Mouse (Mus musculus) heart, embryonic 14.5 days (tissue): ENCODE measurements at regions not wholly inside any gene's neighbourhood (a gene's known extent, or its start where the extent isn't known, plus 50 kb on each side); places are given as distances from the start of the nearest gene placed in this dataset.

Source experiments
- ATAC-seq: fragments of 200-750 bp; cut with Nextera tagmentation; 2 replicates; pipeline ENCODE4 v1.8.0; 2017; ENCODE audit warnings: low read depth, moderate TSS enrichment; ENCODE audit not compliant: insufficient number of reproducible peaks, insufficient read depth, low FRiP score
- H3K27ac ChIP-seq, 2 experiments: fragments of 200-500 bp in 1 of 2; fragments of 300-500 bp in 1 of 2; sonication (generic) in 1 of 2; replicated peaks in 1 of 2; 2 replicates each; pipeline ENCODE4 v1.5.1; 2012 to 2014; ENCODE audit warnings: low read depth in 2 of 2, low read length in 2 of 2, control low read depth in 1 of 2, mild to moderate bottlenecking in 1 of 2, mixed read lengths in 1 of 2; ENCODE audit not compliant: control insufficient read depth in 1 of 2, insufficient read depth in 1 of 2
- H3K27me3 ChIP-seq: fragments of 300-500 bp; sonication (generic); 2 replicates; pipeline ENCODE4 v1.6.1; 2014; ENCODE audit warnings: mild to moderate bottlenecking, low read length, control low read depth; ENCODE audit not compliant: control insufficient read depth, insufficient read depth
- H3K36me3 ChIP-seq: fragments of 300-500 bp; sonication (generic); 2 replicates; pipeline ENCODE4 v1.6.1; 2014; ENCODE audit warnings: mild to moderate bottlenecking, control low read depth, low read length, mixed read lengths; ENCODE audit not compliant: control insufficient read depth, insufficient read depth
- H3K4me1 ChIP-seq, 2 experiments: fragments of 200-500 bp in 1 of 2; fragments of 300-500 bp in 1 of 2; sonication (generic) in 1 of 2; 2 replicates each; pipeline ENCODE4 v1.6.1; 2012 to 2014; ENCODE audit warnings: low read length in 2 of 2, control low read depth in 1 of 2, mixed read lengths in 1 of 2; ENCODE audit not compliant: control insufficient read depth in 2 of 2, insufficient read depth in 2 of 2
- H3K4me2 ChIP-seq: fragments of 300-500 bp; sonication (generic); 2 replicates; pipeline ENCODE4 v1.6.1; 2014; ENCODE audit warnings: mild to moderate bottlenecking, low read length
- H3K4me3 ChIP-seq, 2 experiments: fragments of 200-500 bp in 1 of 2; fragments of 300-500 bp in 1 of 2; sonication (generic) in 1 of 2; 2 replicates each; pipeline ENCODE4 v1.5.1; 2012 to 2014; ENCODE audit warnings: low read length in 2 of 2, mild to moderate bottlenecking in 2 of 2, control low read depth in 1 of 2, low read depth in 1 of 2, moderate library complexity in 1 of 2; ENCODE audit not compliant: control insufficient read depth in 1 of 2, insufficient read depth in 1 of 2
- H3K9ac ChIP-seq: fragments of 300-500 bp; sonication (generic); 2 replicates; pipeline ENCODE4 v1.6.1; 2014; ENCODE audit warnings: mild to moderate bottlenecking, low read length
- H3K9me3 ChIP-seq: fragments of 300-500 bp; sonication (generic); 2 replicates; pipeline ENCODE4 v1.6.1; 2016; ENCODE audit warnings: low read length, control low read depth; ENCODE audit not compliant: control insufficient read depth
- WGBS: fragments of 180-500 bp; shearing (Covaris S2); extraction: QIAGEN DNeasy Blood & Tissue Kit; methylation state at CpG from one replicate; pipeline ENCODE4 v1.1.7; 2014; 5-methylcytosine and 5-hydroxymethylcytosine counted together

DNA sequence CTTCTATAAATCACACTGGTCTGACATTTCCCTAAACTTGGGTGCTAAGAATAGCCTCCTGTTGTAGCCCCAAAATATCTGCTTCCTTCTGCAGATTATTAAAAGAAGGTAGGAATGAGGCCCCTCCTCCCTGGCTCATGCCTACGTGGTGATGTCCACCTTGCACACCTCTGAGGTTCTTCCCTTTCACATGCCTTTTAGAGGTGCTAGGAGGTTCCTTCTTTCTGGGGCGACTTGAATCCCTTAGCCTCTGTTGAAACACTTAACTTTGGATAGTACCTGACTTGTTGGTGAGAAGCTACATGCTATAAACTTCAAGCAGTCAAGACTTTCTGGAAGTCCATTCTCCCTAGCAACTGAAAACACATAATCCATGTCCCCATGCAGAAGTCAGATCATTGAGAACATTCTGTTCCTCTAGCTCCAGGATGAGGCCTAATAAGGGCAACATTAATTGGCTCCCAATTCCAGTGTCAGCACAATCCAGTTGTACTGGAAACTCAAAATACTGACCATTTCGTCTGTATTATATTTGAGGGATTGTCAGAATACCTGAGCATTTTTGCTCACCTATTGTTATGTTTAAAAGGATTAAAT is 313.5 kb downstream of the Epha4 start:
- Histone ChIP-seq H3K4me2 (no peak overlapping the region), H3K27me3 (no peaks in the 10 kb centered on the region), H3K27ac (no peak overlapping the region), H3K4me1 (no peaks in the 10 kb centered on the region), H3K36me3 (no peaks in the 10 kb centered on the region), H3K9me3 (no peaks in the 10 kb centered on the region), H3K9ac (no peak overlapping the region), H3K4me3 (no peak overlapping the region)
- no peak for ATAC-seq
- 63% methylated on average over 3 of the region's 3 CpGs for WGBS

DNA sequence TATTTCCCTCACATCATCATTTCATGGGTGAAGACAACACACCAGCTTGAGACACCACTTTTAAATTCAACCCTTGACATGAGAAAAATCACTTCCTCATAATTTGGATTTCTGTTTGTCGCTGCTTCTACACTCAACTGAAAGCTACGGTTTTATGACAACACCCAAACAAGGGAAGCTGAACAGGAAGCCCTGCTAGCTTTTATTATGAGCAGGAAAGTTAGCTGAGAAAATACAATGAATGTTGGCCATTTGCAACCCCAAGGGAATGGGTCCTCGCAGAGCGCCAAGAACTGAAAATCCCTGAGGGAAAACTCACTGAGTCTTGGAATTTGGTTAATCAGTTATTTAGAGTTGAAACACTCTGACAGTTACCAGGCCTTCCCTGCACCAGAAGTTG is 311.9 kb downstream of the Epha4 start:
- no peak overlapping the region for H3K4me2 ChIP-seq
- no peak overlapping the region for H3K27ac ChIP-seq
- no peaks in the 10 kb centered on the region for H3K36me3 ChIP-seq
- H3K27me3 ChIP-seq, result no peaks in the 10 kb centered on the region
- ATAC-seq, result no peak
- H3K4me3 ChIP-seq, result no peak overlapping the region
- no peak overlapping the region for H3K9ac ChIP-seq
- no peaks in the 10 kb centered on the region for H3K9me3 ChIP-seq
- no peaks in the 10 kb centered on the region for H3K4me1 ChIP-seq
- 65% methylated on average over 4 of the region's 4 CpGs for WGBS

DNA sequence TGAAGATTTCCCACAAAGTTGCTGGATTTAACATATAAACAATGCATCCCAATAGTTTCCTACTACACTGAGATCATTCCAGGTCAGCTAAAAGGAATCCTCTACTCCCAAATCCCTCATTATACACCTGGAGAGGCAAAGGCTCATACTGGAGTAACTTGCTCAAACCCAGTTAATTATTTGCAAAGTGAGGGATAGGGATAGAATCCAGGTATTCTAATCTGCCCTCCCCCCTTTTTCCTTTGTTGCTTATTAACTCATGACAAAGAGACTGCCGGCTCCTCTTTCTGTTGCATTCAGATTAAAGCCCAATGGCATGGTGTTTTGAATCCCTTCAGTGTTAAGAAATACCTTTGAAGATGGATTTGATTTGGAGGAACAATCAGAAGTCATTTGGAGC is 308.4 kb downstream of the Epha4 start:
- ATAC-seq, result no peak
- Histone ChIP-seq H3K36me3 (no peaks in the 10 kb centered on the region), H3K4me3 (no peak overlapping the region), H3K27me3 (no peaks in the 10 kb centered on the region), H3K4me2 (no peak overlapping the region), H3K9ac (no peak overlapping the region), H3K27ac (no peak overlapping the region), H3K4me1 (no peaks in the 10 kb centered on the region), H3K9me3 (no peaks in the 10 kb centered on the region)
- 85% methylated on average over 1 of the region's 1 CpGs for WGBS

DNA sequence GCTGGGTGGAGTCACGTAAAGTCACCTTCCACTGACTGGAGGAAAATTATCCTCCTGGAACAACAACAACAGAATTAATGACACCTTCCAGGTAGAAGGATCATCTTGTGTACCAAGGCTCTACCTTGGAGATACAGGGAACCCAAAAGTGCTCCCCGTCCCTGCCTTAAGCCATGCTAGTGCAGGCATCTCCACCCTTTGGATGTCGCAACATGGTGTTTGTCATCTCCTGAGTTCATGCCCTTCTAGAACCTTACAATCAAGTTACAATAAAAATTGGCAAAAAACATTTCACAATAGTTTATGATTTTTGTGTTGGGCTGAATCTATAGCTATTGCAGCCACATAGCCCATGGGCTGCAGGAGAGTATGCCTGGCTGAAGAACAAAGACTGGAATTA is 305.5 kb downstream of the Epha4 start:
- Histone ChIP-seq H3K4me1 (peaks cover 4 to 5% of the 10 kb centered on the region in 2 experiments; a peak in 3 of 4 replicates), H3K4me2 (no peak overlapping the region), H3K4me3 (no peak overlapping the region), H3K9me3 (no peaks in the 10 kb centered on the region), H3K36me3 (no peaks in the 10 kb centered on the region), H3K9ac (no peak overlapping the region), H3K27ac (no peak overlapping the region), H3K27me3 (no peaks in the 10 kb centered on the region)
- no peak for ATAC-seq
- WGBS, result 85% methylated on average over 3 of the region's 3 CpGs

DNA sequence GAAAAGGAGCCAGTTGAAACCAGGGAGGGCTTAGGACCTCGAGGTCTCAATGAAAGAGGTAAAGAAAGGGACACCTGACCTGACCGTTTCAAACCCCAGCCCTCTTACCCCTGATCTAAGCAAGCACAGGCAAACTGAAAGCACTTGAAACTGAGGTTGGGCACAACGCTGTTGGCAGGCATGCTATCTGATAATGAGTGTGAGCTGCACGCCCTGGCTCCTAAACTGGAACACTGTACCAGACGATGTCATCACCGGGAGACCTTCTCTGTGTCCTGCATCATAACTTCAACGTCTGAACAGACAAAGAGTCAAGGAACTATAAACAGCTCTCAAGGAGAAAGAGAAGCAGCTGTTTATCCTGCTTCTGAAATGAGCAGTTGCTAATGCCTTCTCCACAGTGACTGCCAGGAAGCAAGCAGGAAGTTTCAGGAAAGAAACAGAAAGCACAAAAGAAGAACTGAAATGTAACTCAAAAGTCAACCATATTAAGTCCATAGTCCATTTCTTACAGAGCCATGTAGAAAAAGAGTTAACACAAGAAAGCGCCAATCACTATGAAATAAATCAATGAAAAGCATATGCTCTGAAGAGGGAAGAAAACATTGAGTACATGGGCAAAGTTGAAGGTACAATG is 301.3 kb downstream of the Epha4 start:
- Histone ChIP-seq H3K4me3 (peak overlapping the region; percentile 2 to 10; a peak in 3 of 4 replicates), H3K36me3 (no peaks in the 10 kb centered on the region), H3K9ac (peak overlapping the region; percentile 18; the same call in 1 of the 2 replicates), H3K9me3 (no peaks in the 10 kb centered on the region), H3K4me2 (peak overlapping the region; percentile 54), H3K4me1 (peaks cover 4 to 5% of the 10 kb centered on the region in 2 experiments; a peak in 3 of 4 replicates), H3K27me3 (no peaks in the 10 kb centered on the region), H3K27ac (peak overlapping the region; percentile 25 to 65; a peak in 3 of 4 replicates)
- 0 out of 2 replicates have a peak, but pooled peaks have one; percentile 35 for ATAC-seq
- 18% methylated on average over 8 of the region's 8 CpGs for WGBS

DNA sequence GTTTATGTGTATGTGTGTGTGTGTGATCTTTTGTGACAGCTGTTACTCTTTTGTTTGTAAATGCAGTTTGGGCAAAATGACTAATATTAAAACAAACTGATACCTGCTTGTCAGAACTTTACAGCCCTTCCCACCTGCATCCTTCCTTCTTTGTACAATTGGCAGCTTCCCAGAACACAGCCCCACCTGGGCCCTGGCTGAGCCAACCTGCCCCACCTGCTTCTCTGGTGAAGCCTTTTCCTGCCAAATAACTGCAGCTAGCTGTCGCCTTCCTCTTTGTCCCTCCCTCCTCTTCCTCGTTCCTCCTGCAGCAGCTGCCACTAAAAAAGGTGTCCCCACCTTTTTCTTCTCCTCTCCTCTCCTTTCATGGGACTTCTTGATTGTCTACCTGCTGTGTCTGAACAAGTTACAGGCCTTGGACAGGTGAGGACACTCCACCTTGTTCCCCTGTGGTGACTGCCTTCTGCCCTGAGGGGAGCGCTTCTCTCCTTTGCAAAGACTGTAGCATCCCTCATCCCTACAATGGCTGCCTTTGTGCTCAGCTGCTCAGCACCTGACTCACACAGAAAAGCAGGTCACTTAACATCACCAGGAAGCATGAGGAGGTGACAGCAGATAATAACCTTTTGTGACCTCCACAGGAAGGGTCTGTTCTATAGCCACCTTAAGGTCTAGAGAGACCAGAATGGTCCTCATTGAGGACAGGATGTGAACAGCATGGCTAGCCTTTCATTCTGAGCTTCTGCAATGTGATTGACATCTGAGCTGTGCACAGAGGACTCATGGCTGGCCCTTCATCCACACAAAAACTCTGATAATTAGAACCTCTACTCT is 295.2 kb downstream of the Epha4 start:
- H3K9ac ChIP-seq, result no peak overlapping the region
- no peaks in the 10 kb centered on the region for H3K4me1 ChIP-seq
- H3K4me2 ChIP-seq, result no peak overlapping the region
- H3K27ac ChIP-seq, result no peak overlapping the region
- WGBS, result 68% methylated on average over 3 of the region's 3 CpGs
- H3K9me3 ChIP-seq, result no peaks in the 10 kb centered on the region
- no peaks in the 10 kb centered on the region for H3K27me3 ChIP-seq
- no peaks in the 10 kb centered on the region for H3K36me3 ChIP-seq
- H3K4me3 ChIP-seq, result no peak overlapping the region
- no peak for ATAC-seq

DNA sequence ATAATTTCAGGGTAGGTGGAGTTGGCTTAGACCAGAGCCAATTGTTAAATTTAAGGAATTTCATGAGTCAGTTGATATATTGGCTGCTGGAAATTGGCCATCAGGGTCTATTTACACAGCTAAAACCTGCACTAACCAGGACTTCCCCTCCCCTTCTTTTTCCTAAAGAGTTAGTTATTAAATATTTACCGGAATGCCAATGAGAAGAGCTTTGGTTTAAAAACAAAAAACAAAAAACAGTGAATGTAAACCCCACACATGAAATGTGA is 294.6 kb downstream of the Epha4 start:
- no peak overlapping the region for H3K4me2 ChIP-seq
- H3K9ac ChIP-seq, result no peak overlapping the region
- ATAC-seq, result no peak
- no peaks in the 10 kb centered on the region for H3K9me3 ChIP-seq
- H3K4me1 ChIP-seq, result no peaks in the 10 kb centered on the region
- H3K27me3 ChIP-seq, result no peaks in the 10 kb centered on the region
- no peak overlapping the region for H3K4me3 ChIP-seq
- 87% methylated on average over 1 of the region's 1 CpGs for WGBS
- no peak overlapping the region for H3K27ac ChIP-seq
- no peaks in the 10 kb centered on the region for H3K36me3 ChIP-seq
